Mouse (Mus musculus): Measurements from ENCODE around the gene Map4k1. TPM values are rescaled to one million over a fixed set of nuclear protein-coding genes. Genes with fewer than 3 reads are reported as not detected.

Map4k1 gene
- 1.1 and 1.4 TPM in 2 replicates for total RNA-seq (2021)
- long read RNA-seq, partial matches to known transcripts, result 0 of 1 reads
- long read RNA-seq, other reads (novel, unspliced or antisense), result 0 of 1 reads

GRCm38 (mm10) chr7:28981651-28982273, at the start of gene Map4k1, which contains the start of gene Eif3k:
Gene Map4k1 (plus strand): TSS chr7:28982050.
Gene Eif3k (minus strand): TSS chr7:28981864.
- peak; percentile 93 for DNase-seq

DNA sequence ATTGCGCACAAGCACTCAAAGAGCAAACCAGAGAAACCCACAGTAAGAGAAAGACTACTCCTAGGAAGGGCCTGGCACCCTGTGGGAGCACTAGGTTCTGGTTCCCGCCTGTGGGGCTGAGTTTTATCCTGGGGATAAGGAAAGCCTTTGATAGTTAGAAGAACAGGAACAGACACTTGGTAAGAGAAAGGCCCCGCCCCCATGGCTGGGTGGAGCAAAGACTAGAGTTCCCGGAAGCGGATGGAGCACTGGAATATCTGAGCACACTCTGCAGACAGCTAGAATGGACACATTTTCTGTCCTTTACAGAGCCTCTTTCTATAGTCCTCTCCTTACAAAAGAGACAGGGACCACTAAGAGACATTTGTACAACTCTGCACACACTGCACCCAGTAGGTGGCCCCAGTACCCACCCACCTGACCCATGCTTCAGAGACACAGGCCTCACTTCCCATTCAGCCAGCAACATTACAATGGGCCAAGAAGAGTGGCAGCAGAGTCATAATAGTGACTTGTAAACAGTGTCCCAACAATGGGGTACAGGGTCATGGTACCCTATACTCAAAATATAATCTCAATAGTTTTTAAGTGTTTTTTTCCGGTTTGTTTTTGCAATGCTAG, 49.3 kb upstream of the Map4k1 start:
- DNase-seq, result peak; percentile 36

DNA sequence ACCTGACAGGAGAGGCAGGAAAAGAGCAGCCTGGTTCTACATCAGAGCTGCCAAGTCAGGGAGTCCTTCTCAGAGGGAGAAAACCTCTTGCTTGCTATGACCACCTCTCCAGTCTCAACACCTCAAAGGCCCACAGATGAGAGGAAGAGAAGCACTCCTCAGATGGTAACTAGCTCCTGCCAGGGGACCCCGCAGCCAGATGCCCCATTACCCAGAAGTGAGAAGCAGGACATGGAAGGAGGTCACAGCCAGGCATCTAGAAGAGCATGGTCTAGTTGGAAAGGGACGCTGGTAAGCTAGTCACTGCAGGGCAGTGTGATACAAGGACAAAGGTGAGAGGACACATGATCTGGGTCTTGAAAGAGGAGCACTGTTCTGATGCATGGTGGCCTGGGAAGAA, 48.0 kb upstream of the Map4k1 start:
- no peak for DNase-seq

DNA sequence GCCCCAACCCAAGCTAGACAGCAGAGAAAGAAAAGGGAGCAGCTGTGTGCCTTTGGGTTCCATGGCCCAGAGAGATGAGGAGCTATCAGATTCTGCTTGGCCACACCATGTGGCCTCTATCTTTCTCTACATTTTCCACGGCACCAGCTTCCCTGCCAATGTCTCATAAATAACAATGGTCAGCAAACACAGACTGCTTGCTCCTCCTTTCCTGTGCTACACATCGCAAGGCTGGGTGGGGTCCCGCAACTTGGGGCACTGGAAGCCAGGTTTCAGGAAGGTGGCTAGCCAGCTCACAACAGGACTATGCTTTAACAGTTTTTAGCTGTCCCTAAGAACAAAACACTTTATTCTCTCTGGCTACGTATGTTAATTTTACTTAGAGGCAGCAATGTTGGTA, 45.1 kb upstream of the Map4k1 start:
- DNase-seq, result no peak

DNA sequence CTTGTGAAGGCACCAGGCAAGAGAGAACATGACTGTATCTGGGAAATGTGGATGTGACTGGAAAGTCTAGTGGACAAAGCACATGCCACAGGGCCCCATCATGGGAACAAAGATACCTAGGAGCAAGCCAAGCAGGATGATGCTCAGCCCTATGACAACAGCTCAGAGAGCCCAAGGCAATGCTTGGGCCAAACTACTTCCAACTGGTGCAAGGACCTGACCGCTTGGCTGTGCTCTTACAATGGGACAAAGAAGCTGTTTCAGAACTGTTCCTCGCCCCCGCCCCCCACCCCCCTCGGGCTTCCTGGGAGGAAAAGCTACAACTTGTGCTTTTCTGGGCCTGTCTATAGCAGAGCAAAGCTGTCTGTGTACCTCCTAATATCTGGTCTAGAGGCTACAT, 43.2 kb upstream of the Map4k1 start:
- no peak for DNase-seq

DNA sequence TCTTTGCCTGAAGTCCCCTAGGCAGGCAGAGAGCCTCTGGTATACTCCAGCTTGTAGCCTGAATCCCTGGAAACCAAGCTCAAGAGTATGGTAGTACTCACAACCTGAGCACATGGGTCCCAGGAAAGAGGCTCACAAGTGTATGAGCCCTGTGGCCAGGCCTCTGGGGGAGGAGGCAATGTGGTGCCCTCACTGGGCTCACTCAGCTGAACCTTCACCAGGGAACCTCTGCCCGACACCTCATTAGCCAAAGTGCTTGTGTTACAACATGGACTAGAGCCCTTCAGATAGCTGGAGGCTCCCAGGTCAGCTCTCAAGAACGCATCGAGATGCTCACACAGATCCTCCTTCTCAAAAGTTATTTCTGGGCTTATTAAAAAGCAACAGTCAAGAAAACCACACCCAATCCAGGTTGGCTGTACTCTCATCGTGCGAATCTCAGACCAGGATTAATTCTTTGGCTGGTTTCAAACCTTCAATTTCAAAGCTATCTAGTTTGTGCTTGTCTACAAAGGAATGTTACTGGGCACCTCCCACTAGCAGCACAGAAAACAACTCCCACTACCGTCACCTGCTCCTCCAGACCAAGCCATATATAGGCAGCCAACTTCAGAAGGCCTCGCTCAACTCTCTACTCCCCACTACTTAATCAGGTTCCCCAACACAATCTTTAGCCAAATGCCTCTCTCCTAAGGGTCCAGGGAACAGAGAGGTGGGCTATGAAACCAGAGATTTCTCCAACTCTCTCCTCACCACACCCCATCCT, 42.2 kb upstream of the Map4k1 start:
- no peak for DNase-seq

GRCm38 (mm10) chr7:28941129-28941528, 40.7 kb upstream of the Map4k1 start:
- no peak for DNase-seq

DNA sequence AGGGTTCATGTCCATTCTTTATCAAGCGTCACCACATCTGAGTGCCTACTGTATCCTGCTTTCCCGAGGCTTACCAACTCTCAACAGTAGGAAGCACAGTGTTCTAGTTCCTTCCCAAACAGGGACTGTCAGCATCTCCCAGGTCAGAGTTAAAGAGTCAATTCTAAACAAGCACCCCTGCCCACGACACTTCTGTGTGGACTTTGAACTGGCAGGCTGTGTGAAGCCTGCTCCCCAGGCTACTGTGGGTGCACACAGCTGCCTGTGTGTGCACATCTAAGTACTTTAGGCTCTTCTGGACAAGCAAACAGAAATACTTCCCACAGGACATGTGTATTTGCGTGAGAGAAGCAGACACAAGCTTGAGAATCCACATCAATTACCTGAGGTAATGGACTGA, 40.3 kb upstream of the Map4k1 start:
- DNase-seq, result no peak

DNA sequence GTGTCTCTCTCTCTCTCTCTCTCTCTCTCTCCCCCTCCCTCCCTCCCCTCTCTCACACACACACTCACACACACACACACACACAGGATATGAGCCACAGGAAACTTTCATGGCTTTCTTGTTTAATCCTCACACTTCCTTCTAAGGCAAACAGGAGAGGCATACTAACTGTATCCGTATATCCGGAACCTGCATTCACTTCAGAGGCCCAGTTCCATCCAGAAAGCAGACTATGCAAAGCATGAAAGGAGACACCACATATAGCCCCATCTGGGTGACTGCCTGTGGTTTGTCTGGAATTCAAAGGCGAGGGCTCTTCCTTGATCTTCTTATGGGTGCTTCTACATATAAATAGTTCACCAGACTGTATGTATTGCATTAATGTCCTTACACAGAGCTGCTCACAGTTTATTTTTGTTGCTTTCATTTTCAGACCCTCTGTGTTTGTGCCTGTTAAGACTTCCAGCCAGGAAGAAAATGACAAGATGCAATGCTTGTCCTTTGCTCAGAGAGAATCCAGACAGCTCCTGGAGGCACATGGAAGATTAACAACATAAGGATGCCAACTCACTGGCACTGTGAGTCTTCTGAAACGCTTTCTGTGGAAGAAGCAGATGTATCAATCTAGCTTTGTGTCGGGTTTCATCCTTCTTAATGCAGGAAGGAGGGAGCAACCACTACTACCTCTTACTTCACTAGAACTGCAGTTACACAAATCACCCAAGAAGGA, 38.2 kb upstream of the Map4k1 start:
- DNase-seq, result no peak

DNA sequence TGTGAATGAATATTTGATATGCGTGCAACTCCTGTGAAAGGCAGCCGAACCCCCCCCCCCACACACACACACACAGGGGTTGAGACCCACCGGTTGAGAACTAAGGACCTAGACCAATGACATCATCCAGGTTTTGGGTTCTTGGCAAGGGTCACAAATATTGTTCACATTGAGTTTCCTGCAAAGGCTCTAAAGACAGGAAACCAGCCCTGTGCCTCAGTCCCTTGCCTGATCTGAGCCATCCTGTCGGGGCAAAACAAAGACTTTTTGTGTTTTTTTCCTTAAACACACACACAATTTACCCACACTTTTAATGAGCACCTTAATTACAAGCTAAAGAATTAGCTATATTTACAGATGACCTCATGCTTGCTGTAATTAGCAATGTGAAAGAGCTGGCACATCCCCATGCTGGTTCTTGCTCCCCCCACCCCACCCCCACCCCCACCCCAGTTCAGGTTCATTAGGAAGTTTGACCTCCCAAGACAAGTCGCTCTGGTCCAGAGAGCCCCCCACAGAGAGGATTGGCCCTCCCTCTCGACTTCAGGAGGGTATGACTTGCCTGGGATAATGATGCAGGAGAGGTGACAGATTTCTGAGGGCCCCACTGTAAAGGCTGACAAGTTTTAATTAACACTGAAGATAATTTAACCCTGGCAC, 37.0 kb upstream of the Map4k1 start:
- DNase-seq, result no peak

- no peak for DNase-seq
Measured at GRCm38 (mm10) chr7:28945416-28946270, 36.2 kb upstream of the Map4k1 start.

DNA sequence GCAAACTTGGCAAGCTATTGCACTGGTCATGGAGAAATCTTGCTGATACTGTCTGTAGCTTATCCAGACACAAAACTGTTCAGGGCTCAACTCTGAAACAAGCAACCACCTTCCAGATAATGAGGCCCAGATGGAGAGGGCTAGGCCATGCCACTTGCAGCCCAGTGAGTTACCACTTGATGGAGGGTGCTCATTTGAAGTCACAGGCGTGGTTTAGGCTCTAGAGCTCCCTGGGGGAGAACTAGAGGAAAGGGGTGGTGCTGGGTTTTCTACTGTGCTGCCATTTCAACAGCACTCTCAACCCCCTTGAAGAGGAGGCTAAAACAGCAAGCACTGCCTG, 35.6 kb upstream of the Map4k1 start:
- no peak for DNase-seq

DNA sequence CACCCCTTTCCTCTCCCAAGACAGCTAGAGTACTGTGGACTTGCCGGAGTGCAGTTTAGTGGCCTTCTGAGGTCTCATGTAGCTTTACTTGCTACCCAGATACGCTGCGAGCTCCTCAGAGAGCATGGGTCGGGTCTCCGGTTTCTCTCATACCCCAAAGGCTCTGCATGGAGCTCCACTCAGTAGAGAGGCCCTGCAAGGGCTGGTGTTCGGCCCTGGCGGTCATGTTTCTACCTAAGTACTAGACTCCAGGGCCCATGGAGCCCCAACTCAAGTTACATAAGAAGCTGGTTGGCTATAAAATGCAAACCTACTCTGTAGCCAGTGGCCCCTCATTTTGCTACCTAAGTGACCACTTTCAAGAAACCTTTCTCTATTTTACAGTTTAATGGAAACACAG, 33.1 kb upstream of the Map4k1 start:
- DNase-seq, result no peak

- no peak for DNase-seq
Measured at GRCm38 (mm10) chr7:28949298-28949697, 32.6 kb upstream of the Map4k1 start.

DNA sequence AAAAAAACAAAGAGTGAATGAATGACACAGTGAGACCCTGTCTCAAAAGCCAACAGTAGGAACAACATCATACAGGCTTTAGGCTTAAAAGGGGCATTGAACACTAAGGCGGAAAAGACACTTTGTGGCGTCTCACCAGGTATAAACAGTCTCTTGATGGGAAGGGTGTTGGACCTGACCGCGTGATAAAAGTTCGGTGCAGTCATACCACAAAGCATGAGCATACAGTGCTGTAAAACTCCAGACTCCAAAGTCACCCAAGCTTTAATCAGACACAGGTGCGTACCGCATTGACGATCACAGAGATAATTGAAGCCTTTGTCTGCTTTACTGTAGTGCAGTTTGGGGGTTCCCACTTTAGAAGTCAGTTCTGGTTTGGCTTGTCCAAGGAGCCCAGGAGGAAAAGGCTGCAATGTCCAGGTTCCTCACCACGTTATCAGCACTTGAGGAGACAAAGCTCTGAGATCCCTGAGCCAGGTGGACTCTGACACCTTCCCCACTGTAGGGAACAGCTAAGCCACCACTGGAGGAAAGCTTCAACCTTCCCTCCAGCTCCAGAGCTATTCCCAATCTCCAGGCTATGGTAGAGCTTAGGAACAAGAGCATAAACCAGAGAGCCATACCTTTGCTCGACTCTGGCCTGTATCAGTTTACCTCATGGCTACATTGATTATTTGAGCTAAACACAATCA, 31.4 kb upstream of the Map4k1 start:
- no peak for DNase-seq

DNA sequence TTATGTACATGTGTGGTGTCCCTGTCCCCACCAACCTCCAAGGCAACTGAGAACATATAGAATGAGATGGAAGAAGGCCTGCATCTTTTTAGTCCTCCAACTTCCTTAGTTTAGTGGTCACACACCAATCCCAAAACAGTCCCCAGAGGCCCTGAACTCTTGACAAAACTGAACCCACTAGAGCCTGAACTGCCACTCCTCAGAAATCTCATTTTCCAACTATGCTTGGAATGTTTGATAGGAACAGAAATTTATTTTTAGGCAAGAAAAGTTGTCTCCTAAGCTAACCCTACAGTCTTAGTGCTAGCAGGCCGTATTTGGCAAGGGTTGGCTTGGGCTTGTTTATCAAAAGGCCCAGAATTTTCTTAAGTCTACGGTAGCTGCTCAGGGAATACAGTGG, 30.1 kb upstream of the Map4k1 start:
- no peak for DNase-seq

- no peak for DNase-seq
Measured at GRCm38 (mm10) chr7:28952786-28953185, 29.1 kb upstream of the Map4k1 start.

GRCm38 (mm10) chr7:28953476-28954376, 28.1 kb upstream of the Map4k1 start:
- DNase-seq, result no peak

DNA sequence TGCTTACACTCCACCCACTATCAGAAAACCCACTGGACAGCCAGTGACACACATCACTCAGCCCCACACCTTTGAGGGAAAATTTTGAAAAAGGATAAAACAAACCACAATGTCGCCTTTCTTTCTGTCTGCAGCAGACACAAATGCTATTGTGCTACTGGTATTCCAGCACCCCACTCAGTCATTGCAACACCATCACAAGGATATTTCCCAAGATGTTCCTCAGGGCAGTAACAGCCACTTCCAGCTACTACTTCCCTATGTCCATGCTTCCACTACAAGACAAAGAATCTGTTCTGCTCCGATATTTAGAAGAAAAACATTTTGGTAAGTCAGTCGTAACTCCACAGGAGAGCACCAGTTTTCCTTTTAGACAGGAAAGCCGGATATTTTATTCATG, 27.1 kb upstream of the Map4k1 start:
- DNase-seq, result no peak

Measured in adrenal gland, postnatal 25 days (tissue).